Mouse (Mus musculus) splenic B cell, adult 2 months (primary cell): ENCODE data around the gene Myocd.

Experiments
- DNase-seq: peaks from one replicate; pipeline ENCODE4 v3.0.0-alpha.2; 2011; ENCODE audit warnings: low read depth, low spot score
- H3K27me3 ChIP-seq: 2 replicates; pipeline ENCODE4 v1.6.1; 2012; ENCODE audit warnings: mild to moderate bottlenecking, low read length, moderate library complexity, mixed read lengths; ENCODE audit not compliant: control insufficient read depth, poor library complexity, insufficient read depth, severe bottlenecking
- H3K36me3 ChIP-seq: 2 replicates; pipeline ENCODE4 v1.6.1; 2012; ENCODE audit warnings: mild to moderate bottlenecking, low read length, moderate library complexity, mixed read lengths; ENCODE audit not compliant: control insufficient read depth, poor library complexity, insufficient read depth, severe bottlenecking

The Myocd gene

GRCm38 (mm10) chr11:65269851-65270473 lies at the start of gene Myocd:
Myocd (minus strand) TSS chr11:65269989.
- Histone ChIP-seq H3K36me3 (no peaks in the 10 kb centered on the region), H3K27me3 (no peaks in the 10 kb centered on the region)
- no peak for DNase-seq

GRCm38 (mm10) chr11:65303824-65304223 lies 34.0 kb upstream of the Myocd start:
- Histone ChIP-seq H3K27me3 (no peaks in the 10 kb centered on the region), H3K36me3 (no peaks in the 10 kb centered on the region)
- DNase-seq, result no peak

- H3K36me3 ChIP-seq, result no peaks in the 10 kb centered on the region
- H3K27me3 ChIP-seq, result no peaks in the 10 kb centered on the region
- DNase-seq, result no peak
Measured at GRCm38 (mm10) chr11:65294128-65294833, 24.5 kb upstream of the Myocd start.

GRCm38 (mm10) chr11:65292994-65293393 lies 23.2 kb upstream of the Myocd start:
- Histone ChIP-seq H3K27me3 (no peaks in the 10 kb centered on the region), H3K36me3 (no peaks in the 10 kb centered on the region)
- DNase-seq, result no peak

GRCm38 (mm10) chr11:65287706-65288105 lies 17.9 kb upstream of the Myocd start:
- no peaks in the 10 kb centered on the region for H3K36me3 ChIP-seq
- H3K27me3 ChIP-seq, result no peaks in the 10 kb centered on the region
- DNase-seq, result no peak

- DNase-seq, result no peak
- Histone ChIP-seq H3K27me3 (no peaks in the 10 kb centered on the region), H3K36me3 (no peaks in the 10 kb centered on the region)
Measured at GRCm38 (mm10) chr11:65286211-65286610, 16.4 kb upstream of the Myocd start.

- no peaks in the 10 kb centered on the region for H3K27me3 ChIP-seq
- no peaks in the 10 kb centered on the region for H3K36me3 ChIP-seq
- DNase-seq, result no peak
Measured at GRCm38 (mm10) chr11:65275441-65275840, 5.7 kb upstream of the Myocd start.

GRCm38 (mm10) chr11:65271000-65271399 lies 1.2 kb upstream of the Myocd start:
- DNase-seq, result no peak
- Histone ChIP-seq H3K36me3 (no peaks in the 10 kb centered on the region), H3K27me3 (no peaks in the 10 kb centered on the region)

GRCm38 (mm10) chr11:65268310-65268709 lies 1.5 kb downstream of the Myocd start:
- Histone ChIP-seq H3K27me3 (no peaks in the 10 kb centered on the region), H3K36me3 (no peaks in the 10 kb centered on the region)
- DNase-seq, result no peak

- Histone ChIP-seq H3K36me3 (no peaks in the 10 kb centered on the region), H3K27me3 (no peaks in the 10 kb centered on the region)
- no peak for DNase-seq
Measured at GRCm38 (mm10) chr11:65263466-65263865, 6.3 kb downstream of the Myocd start.

- Histone ChIP-seq H3K27me3 (no peaks in the 10 kb centered on the region), H3K36me3 (no peaks in the 10 kb centered on the region)
- no peak for DNase-seq
Measured at GRCm38 (mm10) chr11:65258997-65259396, 10.8 kb downstream of the Myocd start.

GRCm38 (mm10) chr11:65256143-65256542 lies 13.6 kb downstream of the Myocd start:
- Histone ChIP-seq H3K27me3 (no peaks in the 10 kb centered on the region), H3K36me3 (no peaks in the 10 kb centered on the region)
- no peak for DNase-seq

- no peak for DNase-seq
- Histone ChIP-seq H3K36me3 (no peaks in the 10 kb centered on the region), H3K27me3 (no peaks in the 10 kb centered on the region)
Measured at GRCm38 (mm10) chr11:65255564-65255963, 14.2 kb downstream of the Myocd start.

- no peaks in the 10 kb centered on the region for H3K36me3 ChIP-seq
- no peaks in the 10 kb centered on the region for H3K27me3 ChIP-seq
- DNase-seq, result no peak
Measured at GRCm38 (mm10) chr11:65250366-65250765, 19.4 kb downstream of the Myocd start.

- Histone ChIP-seq H3K27me3 (no peaks in the 10 kb centered on the region), H3K36me3 (no peaks in the 10 kb centered on the region)
- no peak for DNase-seq
Measured at GRCm38 (mm10) chr11:65246301-65247054, 23.3 kb downstream of the Myocd start.
